Mouse (Mus musculus) frontal cortex, postnatal 25 days (tissue): ENCODE data around the gene Rpgrip1l.

Source experiments
- DNase-seq, 2 experiments: peaks; one replicate each; pipeline ENCODE4 v3.0.0; 2022; ENCODE audit warnings: low spot score in 2 of 2

Rpgrip1l gene

DNA sequence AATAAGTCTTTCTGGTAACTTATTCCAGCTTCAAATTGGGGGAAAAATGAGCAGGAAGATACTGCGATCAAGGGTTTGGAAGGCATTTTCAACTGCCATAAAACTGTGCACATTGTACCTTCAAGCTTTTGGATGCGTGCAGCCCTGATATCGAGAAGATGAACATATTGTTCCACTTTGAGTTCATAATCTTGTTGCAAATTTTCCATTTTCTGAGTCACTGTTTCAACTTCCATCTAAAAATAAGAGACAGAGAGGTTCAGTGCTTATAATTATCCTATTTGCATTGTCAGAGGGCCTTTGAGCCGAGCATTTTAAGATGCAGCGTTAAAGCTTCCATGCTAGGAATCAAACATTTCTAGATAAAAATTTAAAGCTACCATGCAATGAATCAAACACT lies 39.6 kb downstream of the Rpgrip1l start:
- no peak for DNase-seq

DNA sequence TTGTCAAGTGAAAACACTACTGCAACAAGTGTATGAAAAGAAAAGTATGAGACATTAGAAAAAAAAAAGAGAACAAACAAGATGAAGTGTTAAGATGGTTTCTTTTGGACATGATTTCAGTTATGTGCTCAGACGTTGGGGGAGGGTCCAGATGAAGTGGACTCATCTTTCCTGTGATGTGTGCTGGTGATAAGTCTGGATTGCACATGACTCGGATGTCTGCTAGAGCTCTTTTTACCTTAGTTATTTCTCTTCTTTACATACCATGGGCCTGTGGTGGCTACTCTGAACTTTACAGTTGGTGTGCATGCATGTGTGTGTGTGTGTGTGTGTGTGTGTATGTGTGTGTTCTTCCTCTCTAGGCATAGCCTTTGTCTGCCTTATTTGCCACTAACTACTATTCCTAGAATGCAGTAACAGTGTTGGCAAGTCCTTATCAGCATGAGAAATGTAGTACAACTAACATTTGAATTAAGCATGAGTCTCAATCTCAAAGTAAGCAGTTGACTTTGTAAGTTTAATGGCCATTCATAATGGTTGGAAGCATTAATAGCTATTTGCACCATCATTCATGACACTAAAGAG lies 43.6 kb downstream of the Rpgrip1l start:
- DNase-seq, result no peak

DNA sequence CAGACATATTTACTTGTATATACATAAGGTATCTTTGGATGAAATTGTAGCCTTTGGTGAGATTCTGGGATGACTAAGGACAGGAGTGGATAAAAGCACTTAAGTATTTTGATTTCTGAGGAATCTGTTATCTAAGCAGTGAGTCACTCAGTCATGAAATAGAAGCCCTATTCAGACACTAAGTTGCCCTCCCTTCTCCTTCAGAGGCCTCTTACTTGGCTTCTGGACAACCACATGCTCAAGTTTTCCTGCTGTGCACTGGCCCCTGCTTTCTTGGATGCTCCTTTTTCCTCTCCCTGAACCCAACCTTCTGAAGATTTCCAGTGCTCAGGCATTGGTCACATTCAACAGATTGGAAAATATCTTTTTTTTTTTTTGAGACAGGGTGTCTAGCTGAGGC lies 48.5 kb downstream of the Rpgrip1l start:
- no peak for DNase-seq

DNA sequence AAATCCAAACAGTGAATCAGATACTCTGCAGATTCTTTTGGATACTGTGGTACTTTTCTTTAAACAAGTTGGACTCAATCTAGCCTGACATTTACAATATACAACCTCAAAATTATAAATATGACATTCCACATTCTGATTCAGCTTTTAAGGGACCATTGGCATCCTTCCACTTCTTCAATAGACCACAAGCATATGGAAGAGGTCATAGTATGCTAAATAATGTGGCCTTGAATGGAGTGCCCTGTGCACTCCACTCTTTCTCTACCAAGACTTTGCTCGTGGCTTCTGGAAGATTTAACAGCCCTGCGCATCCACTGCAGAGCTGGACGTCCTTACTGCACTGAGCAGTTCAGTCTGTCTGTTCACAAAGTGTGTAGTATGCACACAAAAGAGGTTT lies 49.1 kb downstream of the Rpgrip1l start:
- DNase-seq, result no peak

DNA sequence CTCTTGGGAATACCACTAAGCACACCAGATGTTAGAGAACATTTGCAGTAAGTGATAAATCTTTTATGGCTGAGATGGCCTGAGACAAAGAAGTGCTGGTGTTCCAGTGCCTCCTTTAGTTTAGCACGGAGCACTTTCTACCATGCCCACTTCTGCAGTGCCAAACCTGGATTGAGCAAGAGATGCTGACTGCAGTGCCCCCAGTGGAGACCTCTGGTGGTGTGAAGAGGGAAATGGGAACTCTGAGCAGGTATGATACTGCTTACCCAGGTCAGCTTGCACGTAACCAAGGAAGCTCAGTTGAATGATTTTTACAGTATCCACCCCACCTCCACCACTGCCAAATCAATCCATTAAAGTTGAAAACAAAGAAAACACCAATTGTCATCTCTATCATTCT lies 51.5 kb downstream of the Rpgrip1l start:
- DNase-seq, result no peak

DNA sequence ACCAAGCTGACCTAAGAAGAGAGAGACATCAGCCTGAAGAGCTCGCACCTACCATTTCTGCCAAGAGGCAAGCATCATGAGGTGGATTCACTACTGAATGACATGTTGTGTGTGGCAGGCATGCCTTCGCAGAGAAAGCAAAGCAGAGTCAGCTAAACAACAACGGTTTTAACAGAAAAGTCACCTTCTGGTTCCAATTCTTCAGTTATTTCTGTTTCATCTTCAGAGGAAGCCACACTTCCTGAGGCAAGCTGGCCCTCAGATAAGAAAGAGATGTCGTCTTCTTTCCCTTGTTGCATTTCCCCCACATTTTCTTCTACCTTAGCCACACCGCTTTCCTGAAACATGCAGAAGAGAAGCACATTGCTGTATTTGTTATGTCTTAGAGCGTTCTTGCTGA lies 62.1 kb downstream of the Rpgrip1l start:
- no peak for DNase-seq

DNA sequence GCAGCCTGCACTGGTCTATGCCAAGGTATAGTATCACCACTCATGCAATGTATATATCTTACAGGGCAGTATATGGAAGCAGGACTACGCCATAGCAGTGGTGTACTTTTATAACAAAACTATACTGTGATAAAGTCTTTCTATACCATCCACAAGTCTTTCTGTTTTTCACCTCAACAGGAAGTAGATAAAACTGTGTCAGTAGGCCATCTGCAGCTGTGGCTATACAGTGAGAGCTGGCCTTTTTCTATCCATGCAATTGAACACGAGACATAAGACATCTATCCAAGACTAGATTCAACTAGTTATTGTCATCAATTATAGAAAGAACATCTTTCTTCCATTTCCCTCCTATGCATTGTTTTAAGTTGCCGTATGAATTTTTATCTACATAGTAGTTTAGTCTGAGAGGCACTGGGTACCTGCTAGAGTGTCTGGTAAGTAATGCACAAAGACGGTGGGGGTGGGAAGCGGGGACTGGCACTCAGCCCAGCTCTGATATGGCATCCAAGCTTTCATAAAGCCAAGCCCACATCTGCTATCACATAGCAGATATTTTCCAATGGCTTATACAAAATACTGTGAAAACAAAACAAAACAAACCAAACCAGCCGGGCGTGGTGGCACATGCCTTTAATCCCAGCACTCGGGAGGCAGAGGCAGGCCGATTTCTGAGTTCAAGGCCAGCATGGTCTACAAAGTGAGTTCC lies 63.1 kb downstream of the Rpgrip1l start:
- no peak for DNase-seq

DNA sequence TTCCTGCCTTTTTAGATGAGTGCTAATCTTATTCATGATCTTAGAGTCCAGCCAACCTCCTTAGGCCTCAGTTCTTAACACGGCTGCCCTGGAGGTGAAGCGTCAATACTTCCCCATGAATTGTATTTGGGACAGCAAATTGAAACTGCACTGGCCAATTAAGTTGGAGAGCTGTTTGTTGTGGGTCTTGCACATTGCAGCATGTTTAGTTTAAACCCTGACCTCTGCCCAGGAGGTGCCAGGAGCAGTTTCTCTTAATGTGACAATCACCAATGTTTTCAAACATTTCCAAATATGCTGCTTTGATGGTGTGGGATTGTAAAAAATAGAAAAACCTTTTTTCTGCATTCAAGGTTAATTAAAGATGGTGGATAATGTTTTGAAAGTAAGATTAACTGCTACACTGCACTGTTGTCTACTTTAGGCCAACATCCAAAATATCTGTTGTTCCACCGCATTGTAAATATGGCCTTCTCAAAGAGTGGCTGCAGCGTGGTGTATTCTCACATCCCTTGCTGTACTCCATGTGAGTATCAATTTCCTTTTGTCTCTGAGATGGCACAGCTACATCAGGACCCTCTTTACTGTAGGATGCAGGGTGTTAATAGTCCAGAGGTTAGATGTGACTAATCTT lies 67.1 kb downstream of the Rpgrip1l start:
- no peak for DNase-seq

DNA sequence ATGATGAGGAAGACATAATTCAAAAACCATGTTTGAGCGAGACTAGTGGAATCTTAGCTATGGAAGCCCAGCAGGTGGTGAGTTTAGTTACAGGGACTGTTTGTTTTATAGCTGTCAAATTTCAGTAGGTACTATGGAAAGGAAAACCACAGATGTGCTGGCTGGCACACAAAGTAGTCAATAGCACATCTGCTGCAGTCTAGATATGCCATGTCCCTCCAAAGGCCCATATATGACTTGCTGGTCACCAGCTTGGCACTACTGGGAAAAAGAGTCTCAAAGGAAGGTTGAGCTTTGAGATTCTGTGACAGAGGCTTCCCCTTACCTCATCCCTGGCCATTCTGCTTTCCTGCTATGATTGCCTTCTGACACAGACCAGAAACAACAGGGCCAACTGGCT lies 70.3 kb downstream of the Rpgrip1l start:
- no peak for DNase-seq

DNA sequence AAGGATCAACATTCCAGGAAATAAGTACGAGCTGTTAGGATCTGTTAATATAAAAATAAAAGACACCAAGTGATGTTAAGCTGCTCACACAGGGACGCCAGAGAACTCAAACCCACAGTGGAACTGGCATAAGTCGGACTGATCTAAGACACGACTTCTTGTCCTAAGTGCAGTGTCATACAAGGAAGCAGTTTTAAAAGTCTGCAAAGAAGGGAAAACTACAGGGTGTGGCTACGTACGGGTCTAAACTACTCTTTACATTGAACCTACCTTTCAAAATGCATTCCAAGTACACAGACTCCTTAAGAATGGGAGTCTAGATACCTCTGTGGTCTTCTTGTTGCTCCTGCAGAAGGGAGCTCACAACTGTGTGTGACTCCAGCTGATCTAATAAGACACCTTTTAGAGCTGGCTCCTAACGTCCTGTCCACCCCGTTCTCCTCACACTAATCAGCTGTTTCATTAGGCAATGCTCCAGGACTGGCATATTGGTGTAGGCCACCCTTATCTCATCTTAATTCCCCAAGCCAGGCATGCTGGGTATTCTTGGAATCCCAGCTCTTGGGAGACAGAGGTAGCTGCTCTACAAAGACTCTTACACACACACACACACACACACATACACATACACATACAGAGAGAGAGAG lies 71.1 kb downstream of the Rpgrip1l start:
- no peak for DNase-seq

DNA sequence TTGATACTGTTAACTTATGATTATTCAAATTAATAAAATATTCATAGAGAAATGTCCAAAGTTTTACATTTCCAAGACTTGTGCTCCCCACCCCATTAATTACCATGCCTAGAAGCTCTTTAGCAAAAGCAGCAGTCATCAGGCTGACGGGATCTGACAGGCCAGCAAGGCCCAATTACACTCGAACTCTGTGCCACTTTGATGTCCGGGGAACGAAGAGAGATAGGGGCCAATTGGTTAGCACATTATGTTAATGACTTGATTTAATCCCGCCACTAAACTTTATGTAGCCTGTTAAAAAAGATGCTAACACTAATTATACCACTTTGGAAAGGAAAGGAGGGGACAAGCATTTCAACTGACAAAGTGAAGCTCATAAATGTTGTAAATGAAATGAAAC lies 71.7 kb downstream of the Rpgrip1l start:
- DNase-seq, result no peak

DNA sequence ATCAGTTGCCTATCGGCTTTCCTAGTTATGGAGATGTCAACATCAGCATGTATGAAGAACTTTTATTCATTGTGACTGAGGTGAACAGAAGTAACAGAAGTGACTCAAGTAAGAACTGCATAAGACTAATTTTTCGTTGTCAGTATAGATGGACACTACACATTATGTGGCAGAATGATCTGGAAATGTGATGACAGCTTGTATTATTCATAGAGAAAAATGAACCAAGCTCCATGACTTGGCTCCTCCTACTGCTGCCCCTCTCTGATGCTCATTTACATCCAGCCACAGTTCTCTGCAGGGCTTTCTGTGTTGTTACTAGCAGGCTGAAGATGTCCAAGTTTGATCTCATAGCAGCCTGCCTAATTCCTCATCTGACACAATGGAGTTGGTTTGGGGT lies 75.9 kb downstream of the Rpgrip1l start:
- DNase-seq, result no peak

DNA sequence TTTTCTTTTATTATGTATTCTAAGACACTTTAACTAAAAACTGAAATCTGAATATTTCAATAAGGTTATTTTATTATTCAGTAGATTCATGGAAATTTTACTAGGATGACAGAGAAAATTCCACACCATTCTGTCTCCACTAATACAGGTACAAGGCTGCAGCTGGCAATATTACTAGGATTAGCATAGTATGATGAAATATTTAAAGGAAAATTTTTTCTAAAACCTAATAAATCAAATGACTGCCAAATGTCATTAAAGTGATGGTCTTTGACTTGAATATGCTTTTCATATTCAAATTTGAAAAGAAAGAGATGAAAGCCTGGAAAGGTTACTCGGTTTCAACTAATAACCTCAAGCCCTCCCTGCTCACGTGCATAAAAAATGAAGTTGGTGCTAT lies 79.0 kb downstream of the Rpgrip1l start:
- DNase-seq, result no peak

DNA sequence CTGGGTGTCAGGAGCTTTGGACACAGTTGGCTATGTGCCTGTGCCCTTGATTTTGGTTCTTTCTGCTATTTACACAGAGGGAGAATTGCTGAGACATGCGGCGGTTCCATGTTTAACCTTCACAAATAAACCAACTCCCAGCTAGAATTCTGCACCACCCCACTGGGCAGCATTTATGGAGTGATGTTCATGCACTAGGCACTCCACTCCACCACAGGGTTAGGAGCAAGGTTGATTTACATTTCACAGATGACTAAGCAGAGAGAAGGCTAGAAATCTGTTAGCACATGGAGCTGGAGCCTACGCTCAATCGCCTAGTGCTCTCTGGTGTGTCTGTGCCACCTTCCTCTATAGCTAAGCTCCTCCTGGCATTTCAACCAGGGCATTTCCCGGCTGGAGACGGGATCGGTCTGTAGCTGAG lies 85.6 kb downstream of the Rpgrip1l start:
- DNase-seq, result no peak

DNA sequence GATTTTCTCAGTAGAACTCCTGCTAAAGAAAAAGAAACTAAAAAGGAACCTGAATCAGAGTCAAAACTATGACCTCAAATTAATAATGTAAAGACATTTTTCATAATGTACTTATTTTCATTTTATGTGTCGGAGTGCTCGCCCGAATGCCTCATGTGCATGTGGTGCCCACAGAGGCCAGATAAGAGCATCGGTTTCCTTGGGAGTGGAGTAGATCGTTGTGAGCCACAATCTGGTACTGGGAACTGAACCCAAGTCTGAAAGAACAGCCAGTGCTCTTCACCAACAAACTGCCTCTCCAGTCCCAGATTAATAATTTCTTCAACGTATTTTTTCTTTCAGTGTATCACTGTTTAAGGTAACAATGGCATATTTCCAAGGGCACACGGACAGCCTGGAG lies 88.8 kb downstream of the Rpgrip1l start:
- DNase-seq, result no peak

DNA sequence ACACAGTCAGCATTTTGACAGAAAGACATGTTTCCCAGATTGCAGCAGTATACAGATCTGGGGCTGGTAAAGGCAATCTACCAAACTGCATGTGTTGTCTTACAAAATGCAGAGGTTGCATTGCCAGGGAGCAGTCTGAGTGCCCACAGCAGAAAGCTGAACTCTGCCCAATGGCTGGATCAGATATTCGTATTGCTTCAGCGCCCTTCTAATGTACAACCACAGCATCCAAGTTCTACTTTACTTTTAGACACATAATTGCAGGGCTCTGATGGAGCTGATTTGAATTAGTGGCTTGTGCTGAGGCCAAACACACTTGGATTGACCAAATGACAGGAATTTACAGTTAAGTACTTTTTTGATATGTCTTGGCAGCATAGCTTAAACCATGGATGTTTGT lies 91.2 kb downstream of the Rpgrip1l start:
- no peak for DNase-seq

DNA sequence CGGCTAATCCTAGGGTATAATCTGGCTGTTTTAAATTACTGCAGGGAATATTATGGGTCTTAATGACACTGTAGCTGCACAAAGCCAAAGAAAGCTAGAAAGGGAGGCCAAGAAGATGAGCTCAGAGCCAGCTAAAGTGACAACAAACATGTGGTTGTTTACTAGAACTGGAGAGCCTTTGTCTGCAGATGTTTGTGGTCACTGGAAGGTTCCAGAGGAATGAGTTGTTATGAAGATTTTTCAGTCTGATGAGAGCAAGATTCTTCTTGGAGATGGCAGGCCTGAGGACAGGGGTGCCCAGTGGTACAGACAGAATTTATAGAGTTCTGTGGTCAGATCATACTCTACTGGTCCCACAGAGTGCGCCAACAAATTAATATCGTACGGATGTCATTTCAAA lies 94.8 kb downstream of the Rpgrip1l start:
- no peak for DNase-seq

DNA sequence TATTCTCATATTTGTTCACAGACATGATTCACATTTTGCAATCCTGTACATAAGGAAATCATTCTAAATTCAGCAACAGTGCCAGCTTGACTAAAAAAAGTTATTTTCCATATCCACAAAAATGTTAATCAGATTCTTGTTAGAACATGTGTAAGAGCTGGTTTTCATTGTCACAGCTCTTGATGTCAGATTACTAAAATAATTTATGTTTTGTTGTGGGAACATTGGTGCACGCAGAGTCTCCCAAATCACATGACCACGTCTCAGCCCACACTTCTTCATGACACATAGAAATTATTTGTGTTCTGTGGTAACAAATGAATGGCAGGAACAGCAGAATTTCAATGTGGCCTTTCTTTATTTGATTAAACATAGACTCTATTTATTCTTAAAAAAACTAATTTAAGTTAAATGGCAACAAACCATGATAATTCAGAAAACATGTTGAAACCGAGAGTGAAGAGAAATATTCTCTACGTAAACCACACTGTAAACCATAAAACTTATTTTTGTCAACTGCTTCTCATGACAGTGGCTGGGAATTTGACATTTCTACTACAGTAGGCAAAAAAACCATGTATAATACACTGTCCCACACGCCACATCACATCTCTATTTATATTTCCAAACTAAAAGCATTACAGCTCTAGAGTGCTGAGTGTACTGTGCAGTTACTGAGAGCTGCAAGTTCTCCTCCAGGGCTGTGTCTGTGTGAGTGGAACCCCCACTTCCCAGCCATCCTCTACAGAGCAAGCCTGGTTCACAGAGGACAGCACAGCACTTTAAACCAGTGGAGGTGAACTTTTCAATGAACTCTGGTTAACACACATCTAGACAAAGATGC lies 95.8 kb downstream of the Rpgrip1l start:
- no peak for DNase-seq

DNA sequence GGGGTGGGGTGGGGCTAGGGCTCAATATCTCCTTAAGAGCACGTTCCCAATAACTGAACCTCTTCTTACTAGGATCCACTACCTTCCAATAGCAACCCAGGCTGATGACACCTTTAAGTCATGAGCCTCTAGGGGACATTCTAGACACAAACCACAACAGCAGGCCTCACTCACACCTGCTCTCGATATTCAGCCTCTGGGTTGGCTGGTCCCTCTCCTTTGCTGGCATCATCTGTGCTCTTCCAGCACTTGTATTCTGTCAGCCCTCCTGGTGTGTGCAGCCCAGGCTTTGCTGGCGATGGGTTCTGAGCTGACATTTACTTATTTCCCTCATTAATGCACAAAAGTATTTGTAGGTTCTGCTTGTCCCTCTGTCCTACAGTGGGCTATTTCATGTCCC lies 98.8 kb downstream of the Rpgrip1l start:
- no peak for DNase-seq

DNA sequence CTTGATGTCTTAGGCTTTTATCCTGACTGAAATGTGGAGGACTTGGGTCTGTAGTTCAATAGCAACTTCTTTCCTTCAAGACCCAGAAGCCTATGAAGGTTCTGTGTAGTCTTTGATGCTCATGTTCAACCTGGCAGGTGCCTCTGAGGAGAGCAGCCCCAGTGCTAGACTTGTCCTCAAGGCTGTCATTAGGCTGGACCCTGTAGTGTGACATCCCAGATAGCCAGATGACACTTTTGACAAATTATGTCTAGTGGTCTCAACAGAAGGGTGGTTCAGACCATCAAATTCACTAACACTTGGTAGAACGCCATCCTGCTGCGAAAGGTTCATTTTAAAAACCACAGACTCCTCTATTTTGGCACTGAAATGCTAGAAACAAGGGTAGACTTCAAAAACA lies 100.1 kb downstream of the Rpgrip1l start:
- DNase-seq, result no peak

DNA sequence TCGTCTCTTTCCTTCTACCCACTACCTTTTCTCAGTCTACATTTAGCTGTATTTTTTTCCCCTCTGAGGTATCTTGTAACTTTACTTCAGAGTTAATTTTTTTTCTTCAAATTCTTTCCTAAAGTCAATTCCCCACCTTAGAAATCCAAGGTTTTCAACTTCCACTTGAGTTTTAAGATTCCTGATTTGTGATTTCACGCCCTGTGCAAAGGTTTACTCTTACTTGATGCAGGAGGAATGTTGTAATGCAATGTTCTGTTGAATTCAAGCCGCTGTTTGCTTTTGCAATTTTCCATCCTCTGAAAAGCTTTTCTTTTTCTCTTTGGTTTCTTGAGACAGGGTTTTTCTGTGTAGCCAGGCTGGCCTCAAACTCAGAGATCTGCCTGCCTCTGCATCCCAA lies 103.4 kb downstream of the Rpgrip1l start:
- no peak for DNase-seq

DNA sequence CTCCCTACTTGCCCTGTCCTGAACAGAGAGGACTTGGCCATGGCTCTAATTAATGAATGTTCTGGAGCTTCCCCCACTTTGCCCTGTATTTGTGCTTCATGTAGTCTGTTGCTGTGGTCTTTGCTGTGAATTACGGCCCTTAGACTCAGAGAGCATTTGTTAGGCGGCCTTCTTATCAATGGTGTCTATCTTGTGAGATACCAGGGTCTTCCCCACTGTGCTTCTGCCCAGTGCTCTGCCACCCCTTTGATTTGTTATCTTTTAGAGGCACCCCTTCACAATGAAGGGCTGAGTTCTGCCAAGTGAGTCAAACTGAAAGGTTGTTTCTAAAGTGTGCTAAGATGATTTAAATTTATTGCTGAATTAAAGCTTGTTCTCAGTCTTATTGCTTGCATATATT lies 105.4 kb downstream of the Rpgrip1l start:
- no peak for DNase-seq
